Mouse (Mus musculus): ENCODE data around the gene Golgb1.

The Golgb1 gene

DNA sequence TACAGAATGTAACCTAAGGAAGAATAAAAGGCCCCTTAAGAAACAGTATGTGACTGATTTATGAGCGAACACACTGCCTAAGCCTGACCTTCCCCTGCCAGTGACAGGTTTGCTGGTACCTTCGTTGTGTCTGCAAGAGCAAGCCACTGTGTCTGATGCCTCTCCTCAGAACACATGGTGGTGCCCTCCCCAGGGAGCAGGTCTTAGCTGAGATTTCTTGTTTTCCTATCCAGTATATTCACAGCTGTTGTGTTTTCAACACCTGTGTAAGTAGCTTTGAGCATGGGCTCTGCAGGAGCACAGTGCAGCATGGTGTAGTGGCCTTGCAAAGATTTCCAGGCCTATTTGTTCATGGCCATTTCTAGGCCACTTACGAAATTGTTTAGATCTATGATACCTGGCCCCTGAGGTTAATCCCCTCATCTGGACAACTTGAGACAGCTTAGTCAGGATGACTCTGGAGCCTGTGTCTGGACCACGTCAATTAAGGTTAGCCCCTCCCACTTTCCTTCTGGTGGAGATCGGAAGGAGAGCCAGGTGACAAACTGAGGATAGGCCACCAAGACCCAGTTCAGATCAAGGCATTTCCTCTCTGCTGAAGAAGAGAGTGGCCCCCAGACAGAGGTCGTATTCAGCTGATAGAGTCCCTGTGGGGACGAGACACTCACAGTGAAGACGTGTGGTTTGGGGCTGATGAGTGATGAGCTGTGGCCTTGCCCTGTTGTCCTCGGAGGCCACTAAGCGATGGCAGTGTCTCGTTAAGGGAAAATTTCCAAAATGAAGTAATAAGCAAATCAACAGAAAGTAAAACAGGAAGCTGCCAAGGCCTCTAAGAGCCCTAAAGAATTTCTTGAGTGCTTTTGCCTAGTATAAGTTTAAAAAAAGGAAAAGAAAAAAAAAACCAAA lies 55.5 kb downstream of the Golgb1 start:
- Histone ChIP-seq H3K9me3 (ENCODE audit: low read length) (no peaks in the 10 kb centered on the region), H3K36me3 (ENCODE audit: insufficient read depth, low read length) (peaks cover 79% of the 10 kb centered on the region), H3K4me3 (replicated peaks; ENCODE audit: low read length) (no peak overlapping the region), H3K4me1 (replicated peaks; ENCODE audit: low read depth, low read length) (no peaks in the 10 kb centered on the region), H3K27me3 (ENCODE audit: insufficient read depth, low read length) (no peaks in the 10 kb centered on the region)
- TF ChIP-seq NANOG (IDR thresholded peaks at IDR 0.05; ENCODE audit: borderline replicate concordance, low read length) (no peak), CTCF (conservative IDR thresholded peaks at IDR 0.05; ENCODE audit: low read length) (no peak), POU5F1 (IDR thresholded peaks at IDR 0.05; ENCODE audit: borderline replicate concordance, low read length) (no peak)

DNA sequence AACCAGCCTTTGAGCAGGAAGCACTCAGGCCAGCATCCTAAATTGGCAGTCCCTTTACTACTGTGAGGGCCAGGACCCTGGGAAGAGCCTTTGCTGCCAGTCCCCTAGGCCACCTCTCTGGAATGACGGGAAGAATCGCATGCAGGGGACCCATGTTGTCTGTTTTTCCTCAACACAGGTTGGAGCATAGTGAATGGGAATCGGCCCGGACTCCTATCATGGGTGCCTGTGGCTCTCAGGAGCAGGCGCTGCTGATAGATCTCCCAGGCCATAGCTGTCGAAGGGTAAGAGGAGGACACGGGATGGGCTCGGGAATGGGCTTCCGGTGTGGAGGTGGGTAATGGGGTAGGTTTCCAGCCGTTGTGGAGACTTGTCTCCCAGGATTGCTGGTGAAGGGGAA lies 56.4 kb downstream of the Golgb1 start:
- Histone ChIP-seq H3K4me3 (replicated peaks; ENCODE audit: low read length) (no peak overlapping the region), H3K4me1 (replicated peaks; ENCODE audit: low read depth, low read length) (no peaks in the 10 kb centered on the region), H3K9me3 (ENCODE audit: low read length) (no peaks in the 10 kb centered on the region), H3K27me3 (ENCODE audit: insufficient read depth, low read length) (no peaks in the 10 kb centered on the region), H3K36me3 (ENCODE audit: insufficient read depth, low read length) (peaks cover 70% of the 10 kb centered on the region)
- TF ChIP-seq NANOG (IDR thresholded peaks at IDR 0.05; ENCODE audit: borderline replicate concordance, low read length) (no peak), CTCF (conservative IDR thresholded peaks at IDR 0.05; ENCODE audit: low read length) (no peak), POU5F1 (IDR thresholded peaks at IDR 0.05; ENCODE audit: borderline replicate concordance, low read length) (no peak)

DNA sequence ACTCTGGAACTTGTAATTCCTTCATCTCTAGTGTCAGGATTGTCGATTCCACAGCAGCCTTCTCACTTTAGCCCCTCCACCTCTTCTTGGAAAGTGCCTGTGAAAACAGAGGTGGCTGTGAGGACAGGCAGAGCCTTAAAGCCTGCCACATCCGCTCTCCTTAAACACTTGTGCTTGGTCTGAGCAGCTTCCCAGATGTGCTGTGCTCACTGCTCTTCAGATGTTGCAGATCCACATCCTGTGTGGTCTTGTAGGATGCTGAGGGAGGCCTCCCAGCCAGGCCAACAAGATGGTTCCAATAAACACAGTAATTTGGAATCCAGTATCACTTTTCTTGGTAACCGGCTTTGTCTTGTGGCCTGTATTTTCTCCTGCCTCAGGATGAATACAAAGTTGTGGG lies 57.0 kb downstream of the Golgb1 start:
- H3K4me1 ChIP-seq (replicated peaks; ENCODE audit: low read depth, low read length) = no peaks in the 10 kb centered on the region
- no peaks in the 10 kb centered on the region for H3K27me3 ChIP-seq (ENCODE audit: insufficient read depth, low read length)
- TF ChIP-seq POU5F1 (IDR thresholded peaks at IDR 0.05; ENCODE audit: borderline replicate concordance, low read length) (no peak), NANOG (IDR thresholded peaks at IDR 0.05; ENCODE audit: borderline replicate concordance, low read length) (no peak), CTCF (conservative IDR thresholded peaks at IDR 0.05; ENCODE audit: low read length) (no peak)
- no peak overlapping the region for H3K4me3 ChIP-seq (replicated peaks; ENCODE audit: low read length)
- H3K36me3 ChIP-seq (ENCODE audit: insufficient read depth, low read length) = peaks cover 64% of the 10 kb centered on the region
- no peaks in the 10 kb centered on the region for H3K9me3 ChIP-seq (ENCODE audit: low read length)

DNA sequence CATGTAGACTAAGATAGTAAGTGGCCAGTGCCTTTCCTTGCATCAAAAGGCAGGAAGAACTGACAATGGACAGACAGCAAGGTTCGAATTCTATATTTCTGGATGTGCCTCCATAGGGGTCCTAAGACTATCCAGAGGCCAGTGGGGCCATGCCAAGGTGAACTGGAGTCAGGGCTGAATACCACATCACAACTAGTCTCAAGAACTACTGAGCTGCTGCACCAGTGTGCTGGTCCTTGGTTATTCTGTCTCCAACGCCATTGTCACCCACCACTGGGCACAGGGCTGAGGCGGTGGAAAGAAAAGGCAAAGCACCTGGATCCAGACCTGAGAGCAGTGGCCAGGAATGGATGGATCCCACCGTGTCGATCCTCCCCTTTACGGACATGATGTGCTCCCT lies 57.6 kb downstream of the Golgb1 start:
- no peaks in the 10 kb centered on the region for H3K9me3 ChIP-seq (ENCODE audit: low read length)
- H3K4me1 ChIP-seq (replicated peaks; ENCODE audit: low read depth, low read length) = no peaks in the 10 kb centered on the region
- H3K4me3 ChIP-seq (replicated peaks; ENCODE audit: low read length) = no peak overlapping the region
- no peak for TF ChIP-seq CTCF (conservative IDR thresholded peaks at IDR 0.05; ENCODE audit: low read length)
- TF ChIP-seq POU5F1 (IDR thresholded peaks at IDR 0.05; ENCODE audit: borderline replicate concordance, low read length) = no peak
- no peak for TF ChIP-seq NANOG (IDR thresholded peaks at IDR 0.05; ENCODE audit: borderline replicate concordance, low read length)
- H3K27me3 ChIP-seq (ENCODE audit: insufficient read depth, low read length) = no peaks in the 10 kb centered on the region
- H3K36me3 ChIP-seq (ENCODE audit: insufficient read depth, low read length) = peaks cover 58% of the 10 kb centered on the region

DNA sequence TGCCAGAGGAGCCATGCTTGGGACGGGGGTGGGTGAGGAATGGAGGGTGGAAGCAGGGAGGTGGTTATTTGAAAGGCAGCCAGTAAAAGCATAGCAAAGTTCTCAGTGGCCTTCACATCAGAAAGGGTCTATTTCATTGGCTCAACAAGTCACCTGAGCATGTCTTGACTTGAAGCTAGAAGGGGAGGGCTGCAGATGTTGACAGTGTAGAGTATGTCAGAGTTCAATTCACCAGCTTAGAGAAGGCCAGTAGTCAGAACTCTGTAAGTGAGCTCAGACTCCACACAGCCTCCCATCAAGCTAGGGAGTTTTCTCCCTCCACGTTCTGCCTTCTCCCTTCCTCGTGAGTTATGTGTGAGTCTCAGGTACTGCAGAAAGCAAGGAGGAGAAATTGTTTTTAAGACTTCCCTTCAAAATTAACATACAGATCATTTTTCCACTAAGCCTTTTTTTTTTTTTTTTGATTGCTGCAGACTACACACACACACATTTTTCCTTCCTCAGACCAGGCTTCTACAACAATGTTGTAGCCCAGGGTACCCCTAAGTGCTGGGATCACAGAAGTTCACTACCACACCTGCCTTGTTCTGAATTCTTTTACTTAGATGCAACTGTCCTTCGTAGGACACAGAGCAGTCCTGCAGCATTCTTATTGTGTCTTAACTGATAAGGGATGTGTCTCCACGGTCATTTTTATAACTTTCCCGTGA lies 59.3 kb downstream of the Golgb1 start:
- Histone ChIP-seq H3K36me3 (ENCODE audit: insufficient read depth, low read length) (peaks cover 41% of the 10 kb centered on the region), H3K4me3 (replicated peaks; ENCODE audit: low read length) (no peak overlapping the region), H3K4me1 (replicated peaks; ENCODE audit: low read depth, low read length) (no peaks in the 10 kb centered on the region), H3K9me3 (ENCODE audit: low read length) (no peaks in the 10 kb centered on the region), H3K27me3 (ENCODE audit: insufficient read depth, low read length) (no peaks in the 10 kb centered on the region)
- TF ChIP-seq POU5F1 (IDR thresholded peaks at IDR 0.05; ENCODE audit: borderline replicate concordance, low read length) = no peak
- TF ChIP-seq NANOG (IDR thresholded peaks at IDR 0.05; ENCODE audit: borderline replicate concordance, low read length) = no peak

DNA sequence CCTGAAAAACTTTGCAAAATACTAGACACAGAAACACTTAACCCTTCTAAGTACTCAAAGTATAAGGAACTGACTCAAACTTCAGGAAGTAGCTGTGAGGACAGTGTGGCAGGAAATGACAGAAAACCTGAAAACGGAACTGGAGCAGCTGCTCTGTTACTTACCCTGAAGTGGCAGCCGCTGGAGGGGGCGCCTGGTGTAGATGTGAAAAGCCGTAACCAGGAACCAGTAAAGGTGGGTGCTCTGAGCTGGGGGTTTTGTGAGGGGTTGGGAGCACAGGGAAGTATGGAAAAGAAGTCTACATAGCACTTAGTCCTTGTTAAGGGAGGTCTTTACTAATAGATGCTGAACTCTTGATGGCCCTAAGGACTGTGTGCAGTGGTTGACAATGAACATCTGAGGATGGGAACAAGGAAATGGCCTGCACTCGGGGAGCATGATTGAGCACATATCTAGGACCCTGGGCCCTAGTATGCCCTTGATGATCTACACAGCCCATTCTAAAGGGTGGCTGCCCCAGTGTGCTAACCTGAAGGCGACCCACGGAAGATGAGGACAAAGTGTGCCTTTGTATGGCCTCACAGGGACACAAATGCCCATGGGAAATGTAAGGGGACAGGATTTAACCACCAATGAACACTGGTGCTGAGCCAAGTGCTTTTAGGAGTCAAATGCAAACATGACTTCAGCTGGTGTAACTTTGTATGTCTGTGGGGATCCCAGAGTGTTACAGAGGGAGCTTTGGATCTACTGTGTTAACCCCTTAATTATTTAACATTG lies 60.1 kb downstream of the Golgb1 start, which contains the start of gene Hcls1:
Gene Hcls1, plus strand, starts transcription at position 143 of the 780 bp plus-strand sequence.
- Histone ChIP-seq H3K4me1 (replicated peaks; ENCODE audit: low read depth, low read length) (no peaks in the 10 kb centered on the region), H3K36me3 (ENCODE audit: insufficient read depth, low read length) (peaks cover 33% of the 10 kb centered on the region), H3K27me3 (ENCODE audit: insufficient read depth, low read length) (no peaks in the 10 kb centered on the region), H3K9me3 (ENCODE audit: low read length) (no peaks in the 10 kb centered on the region), H3K4me3 (replicated peaks; ENCODE audit: low read length) (no peak within 1 kb of the TSS)
- TF ChIP-seq POU5F1 (IDR thresholded peaks at IDR 0.05; ENCODE audit: borderline replicate concordance, low read length) (no peak), CTCF (conservative IDR thresholded peaks at IDR 0.05; ENCODE audit: low read length) (no peak), NANOG (IDR thresholded peaks at IDR 0.05; ENCODE audit: borderline replicate concordance, low read length) (no peak)

DNA sequence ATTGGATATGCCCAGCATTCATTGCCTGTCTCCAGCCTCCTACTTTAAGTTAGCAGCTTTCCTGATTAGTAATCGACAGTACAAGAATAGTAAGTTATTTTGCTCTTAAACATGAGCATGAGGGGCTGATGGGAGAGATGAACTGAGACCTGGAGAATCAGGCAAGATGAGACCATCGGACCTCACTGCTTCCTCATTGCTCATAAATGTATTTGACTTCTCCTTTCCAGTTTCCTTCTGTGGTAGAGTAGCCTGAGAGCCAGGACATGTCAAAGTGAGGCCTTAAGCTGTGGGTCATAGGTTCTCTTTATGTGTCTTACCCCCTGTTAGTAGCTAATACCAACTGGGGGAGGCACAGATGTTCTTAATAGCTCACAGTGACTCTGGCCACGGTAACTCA lies 60.9 kb downstream of the Golgb1 start:
- no peaks in the 10 kb centered on the region for H3K27me3 ChIP-seq (ENCODE audit: insufficient read depth, low read length)
- peaks cover 26% of the 10 kb centered on the region for H3K36me3 ChIP-seq (ENCODE audit: insufficient read depth, low read length)
- H3K9me3 ChIP-seq (ENCODE audit: low read length) = no peaks in the 10 kb centered on the region
- H3K4me3 ChIP-seq (replicated peaks; ENCODE audit: low read length) = no peak overlapping the region
- H3K4me1 ChIP-seq (replicated peaks; ENCODE audit: low read depth, low read length) = no peaks in the 10 kb centered on the region
- TF ChIP-seq CTCF (conservative IDR thresholded peaks at IDR 0.05; ENCODE audit: low read length) (no peak), POU5F1 (IDR thresholded peaks at IDR 0.05; ENCODE audit: borderline replicate concordance, low read length) (no peak), NANOG (IDR thresholded peaks at IDR 0.05; ENCODE audit: borderline replicate concordance, low read length) (no peak)
